Mouse (Mus musculus): ENCODE measurements around the gene Uba2. TPM values are rescaled to one million over a fixed set of nuclear protein-coding genes. Genes with fewer than 3 reads are reported as not detected.
"Not testable (repeated sequence)": the region's sequence is repeated elsewhere in the genome, so short reads cannot be mapped to it uniquely, and the experiment has no call there.

Uba2 gene
- polyA plus RNA-seq (2012; rRNA removed) = 23.9 and 42.1 TPM in 2 replicates

DNA sequence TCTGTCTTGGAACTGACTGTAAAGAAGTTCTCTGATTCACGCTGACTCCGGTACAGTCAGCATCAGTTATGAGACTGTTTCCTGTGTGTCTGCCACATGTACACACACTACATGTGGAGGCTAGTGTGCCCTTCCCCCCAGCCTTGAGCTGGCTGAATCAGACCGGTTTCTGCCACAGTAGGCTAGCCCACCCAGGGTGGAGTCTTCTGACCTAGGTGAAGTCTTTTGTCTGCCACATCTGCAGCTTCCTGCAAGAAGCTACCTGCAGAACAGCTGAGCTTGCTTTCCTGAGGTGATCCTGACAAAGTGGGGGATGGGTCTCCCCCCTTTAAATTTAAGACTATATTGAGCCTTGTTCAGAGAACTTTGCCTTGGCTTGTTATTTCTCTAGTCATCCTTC lies at the start of gene Uba2:
Gene Uba2, minus strand, starts transcription at position 146 of the 400 bp plus-strand sequence.
- Histone ChIP-seq H3K4me1 (ENCODE audit: control insufficient read depth, insufficient read depth, low read length) (peaks cover 8% of the 10 kb centered on the region), H3K4me3 (replicated peaks; ENCODE audit: extremely low read depth, low read depth, low read length) (peak within 1 kb of the TSS; percentile 91)
- DNase-seq = no peak
- 75% methylated on average over 3 of the region's 3 CpGs for WGBS
- no peak for TF ChIP-seq POLR2A (IDR thresholded peaks at IDR 0.05; ENCODE audit: borderline replicate concordance, extremely low read depth, low read depth, low read length)
- no peak for TF ChIP-seq CTCF (IDR thresholded peaks at IDR 0.05; ENCODE audit: insufficient read depth, low read length)

DNA sequence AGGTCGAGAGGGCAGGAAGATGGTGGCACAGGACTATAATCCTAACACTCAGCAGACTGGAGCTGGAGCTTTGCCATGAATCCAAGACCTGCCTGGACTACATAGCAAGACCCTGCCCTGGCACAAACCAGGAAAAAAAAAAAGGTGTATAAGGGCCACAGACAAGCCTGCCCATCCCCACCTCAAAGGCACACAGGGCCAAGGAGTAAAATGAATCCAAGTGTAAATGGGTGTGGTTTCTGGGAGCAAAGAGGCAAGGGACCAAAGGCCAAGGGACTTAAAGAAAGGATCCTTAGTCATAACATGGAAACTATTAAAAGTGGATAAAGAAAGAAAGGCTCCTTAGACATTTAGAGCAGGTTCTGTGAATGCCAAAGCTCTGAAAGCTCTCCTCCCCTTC lies 49.1 kb upstream of the Uba2 start:
- no peaks in the 10 kb centered on the region for H3K4me1 ChIP-seq (ENCODE audit: control insufficient read depth, insufficient read depth, low read length)
- no peak for DNase-seq
- no peak overlapping the region for H3K4me3 ChIP-seq (replicated peaks; ENCODE audit: extremely low read depth, low read depth, low read length)
- WGBS = 67% methylated on average over 1 of the region's 1 CpGs
- no peak for TF ChIP-seq POLR2A (IDR thresholded peaks at IDR 0.05; ENCODE audit: borderline replicate concordance, extremely low read depth, low read depth, low read length)
- TF ChIP-seq CTCF (IDR thresholded peaks at IDR 0.05; ENCODE audit: insufficient read depth, low read length) = no peak

DNA sequence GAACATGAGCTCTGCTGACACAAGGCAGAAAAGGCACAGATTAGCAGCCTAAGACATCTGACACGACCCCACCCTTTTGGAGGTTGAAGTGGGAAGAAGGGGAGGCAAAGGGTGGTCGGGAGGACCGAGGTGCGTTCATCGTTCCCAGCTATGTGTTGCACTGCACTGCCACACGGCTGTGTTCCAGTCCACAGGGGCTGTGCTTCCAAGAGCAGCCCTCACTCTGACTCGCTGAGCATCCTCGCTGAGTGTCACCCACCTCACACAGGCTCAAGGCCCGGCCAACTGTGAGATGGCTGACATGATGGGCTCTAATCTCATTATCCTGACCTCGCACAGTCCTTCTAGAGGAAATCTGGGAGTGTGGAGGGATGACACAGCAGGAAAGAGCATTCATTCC lies 47.1 kb upstream of the Uba2 start:
- TF ChIP-seq POLR2A (IDR thresholded peaks at IDR 0.05; ENCODE audit: borderline replicate concordance, extremely low read depth, low read depth, low read length) (no peak), CTCF (IDR thresholded peaks at IDR 0.05; ENCODE audit: insufficient read depth, low read length) (no peak)
- WGBS = 92% methylated on average over 10 of the region's 10 CpGs
- no peak overlapping the region for H3K4me3 ChIP-seq (replicated peaks; ENCODE audit: extremely low read depth, low read depth, low read length)
- no peaks in the 10 kb centered on the region for H3K4me1 ChIP-seq (ENCODE audit: control insufficient read depth, insufficient read depth, low read length)
- no peak for DNase-seq

DNA sequence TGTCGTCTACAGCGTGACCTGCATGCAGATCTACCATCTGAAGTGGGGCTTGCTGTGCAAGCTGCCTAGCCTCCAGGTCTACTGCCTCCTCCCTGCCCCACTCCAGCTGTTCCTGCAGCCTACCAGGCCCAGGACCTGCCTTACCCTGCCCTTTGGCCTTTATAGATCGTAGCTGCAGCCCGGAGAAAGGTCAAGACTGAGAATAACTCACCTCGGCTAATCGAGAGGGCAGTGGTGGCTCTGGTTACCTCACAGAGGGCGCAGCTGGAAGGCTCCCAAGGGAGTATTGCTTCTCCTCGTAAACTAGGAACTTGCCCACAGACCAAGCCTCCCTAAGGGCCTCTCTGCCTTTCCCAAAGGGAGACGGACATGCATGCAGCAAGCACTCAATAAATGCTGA lies 46.1 kb upstream of the Uba2 start:
- WGBS = 86% methylated on average over 9 of the region's 9 CpGs
- Histone ChIP-seq H3K4me1 (ENCODE audit: control insufficient read depth, insufficient read depth, low read length) (no peaks in the 10 kb centered on the region), H3K4me3 (replicated peaks; ENCODE audit: extremely low read depth, low read depth, low read length) (no peak overlapping the region)
- no peak for TF ChIP-seq CTCF (IDR thresholded peaks at IDR 0.05; ENCODE audit: insufficient read depth, low read length)
- no peak for TF ChIP-seq POLR2A (IDR thresholded peaks at IDR 0.05; ENCODE audit: borderline replicate concordance, extremely low read depth, low read depth, low read length)
- no peak for DNase-seq

DNA sequence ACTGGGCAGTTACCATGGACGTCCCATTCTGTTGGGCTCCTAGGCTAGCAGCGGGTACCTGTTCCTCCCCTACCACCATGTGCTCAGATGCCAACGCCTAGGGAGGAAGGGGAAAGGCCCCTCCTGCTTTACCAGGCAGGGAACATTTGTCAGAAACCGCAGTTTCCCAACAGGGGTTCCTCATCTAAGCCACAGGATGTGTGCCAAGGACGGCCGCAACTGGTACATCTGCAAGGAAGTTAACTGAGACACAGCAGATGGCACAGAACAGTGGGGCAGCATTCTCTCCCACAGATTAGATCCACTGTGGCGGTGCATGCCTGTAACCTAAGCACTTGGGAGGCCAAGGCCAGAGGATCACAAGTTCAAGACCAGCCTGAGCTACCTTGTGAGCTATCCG lies 45.2 kb upstream of the Uba2 start:
- TF ChIP-seq CTCF (IDR thresholded peaks at IDR 0.05; ENCODE audit: insufficient read depth, low read length) (no peak), POLR2A (IDR thresholded peaks at IDR 0.05; ENCODE audit: borderline replicate concordance, extremely low read depth, low read depth, low read length) (no peak)
- WGBS = 84% methylated on average over 8 of the region's 8 CpGs
- DNase-seq = no peak
- no peak overlapping the region for H3K4me3 ChIP-seq (replicated peaks; ENCODE audit: extremely low read depth, low read depth, low read length)
- H3K4me1 ChIP-seq (ENCODE audit: control insufficient read depth, insufficient read depth, low read length) = no peaks in the 10 kb centered on the region

DNA sequence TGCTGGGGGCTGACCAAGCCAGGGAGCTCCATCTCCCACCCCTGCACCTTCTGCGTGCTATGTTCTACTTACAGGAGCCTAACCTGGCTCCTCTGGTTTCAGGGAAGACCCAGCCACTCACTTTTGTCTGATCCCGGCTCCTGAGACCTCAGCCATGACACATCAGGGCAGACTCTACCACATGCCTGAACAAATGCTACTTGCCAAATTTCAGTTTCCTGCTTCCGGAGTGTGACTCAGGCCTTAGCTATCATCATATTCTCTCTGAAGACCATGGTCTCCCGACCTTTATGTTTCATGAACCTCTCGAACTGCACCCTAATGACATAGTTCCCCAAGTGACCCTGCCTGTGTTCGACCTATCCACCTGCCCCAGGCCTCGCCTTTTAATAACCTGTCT lies 43.9 kb upstream of the Uba2 start:
- no peak overlapping the region for H3K4me3 ChIP-seq (replicated peaks; ENCODE audit: extremely low read depth, low read depth, low read length)
- H3K4me1 ChIP-seq (ENCODE audit: control insufficient read depth, insufficient read depth, low read length) = no peaks in the 10 kb centered on the region
- WGBS = 69% methylated on average over 7 of the region's 7 CpGs
- DNase-seq = no peak
- TF ChIP-seq POLR2A (IDR thresholded peaks at IDR 0.05; ENCODE audit: borderline replicate concordance, extremely low read depth, low read depth, low read length) (no peak), CTCF (IDR thresholded peaks at IDR 0.05; ENCODE audit: insufficient read depth, low read length) (no peak)

DNA sequence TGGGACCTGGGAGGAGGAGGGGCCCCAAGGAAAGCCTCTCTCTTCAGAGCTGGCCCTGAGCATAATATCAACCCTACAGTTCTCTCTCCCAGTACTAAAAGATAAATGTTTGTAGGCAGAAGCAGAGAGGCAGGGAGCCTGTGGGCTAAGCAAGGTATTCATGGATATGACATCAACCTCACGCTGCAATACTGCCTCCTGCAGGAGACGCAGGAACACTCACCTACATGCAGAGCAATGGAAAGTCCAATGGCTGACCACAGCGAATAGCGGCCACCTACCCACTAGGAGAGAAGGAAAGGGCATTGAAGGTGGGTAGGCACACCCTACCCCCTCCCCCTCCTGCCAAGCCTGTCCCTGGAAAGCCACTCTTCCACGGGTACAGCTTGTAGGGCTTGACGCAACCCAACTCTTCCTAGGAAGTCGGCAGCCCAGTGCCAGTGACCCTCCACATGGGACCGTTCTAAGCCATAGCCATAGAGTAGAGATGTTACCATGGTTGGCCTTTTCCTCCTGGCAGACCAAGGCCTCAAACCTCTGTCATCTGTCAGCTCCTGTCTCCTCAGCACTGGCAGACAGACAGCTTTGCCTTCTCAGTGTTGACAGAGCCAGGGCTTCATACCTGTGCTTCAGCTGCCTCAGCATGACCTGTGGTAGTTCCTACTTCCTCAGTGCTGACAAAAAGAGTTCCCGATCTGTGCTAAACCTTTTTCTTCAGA lies 38.8 kb upstream of the Uba2 start:
- no peaks in the 10 kb centered on the region for H3K4me1 ChIP-seq (ENCODE audit: control insufficient read depth, insufficient read depth, low read length)
- TF ChIP-seq POLR2A (IDR thresholded peaks at IDR 0.05; ENCODE audit: borderline replicate concordance, extremely low read depth, low read depth, low read length) (no peak), CTCF (IDR thresholded peaks at IDR 0.05; ENCODE audit: insufficient read depth, low read length) (no peak)
- 89% methylated on average over 9 of the region's 9 CpGs for WGBS
- DNase-seq = no peak
- no peak overlapping the region for H3K4me3 ChIP-seq (replicated peaks; ENCODE audit: extremely low read depth, low read depth, low read length)

DNA sequence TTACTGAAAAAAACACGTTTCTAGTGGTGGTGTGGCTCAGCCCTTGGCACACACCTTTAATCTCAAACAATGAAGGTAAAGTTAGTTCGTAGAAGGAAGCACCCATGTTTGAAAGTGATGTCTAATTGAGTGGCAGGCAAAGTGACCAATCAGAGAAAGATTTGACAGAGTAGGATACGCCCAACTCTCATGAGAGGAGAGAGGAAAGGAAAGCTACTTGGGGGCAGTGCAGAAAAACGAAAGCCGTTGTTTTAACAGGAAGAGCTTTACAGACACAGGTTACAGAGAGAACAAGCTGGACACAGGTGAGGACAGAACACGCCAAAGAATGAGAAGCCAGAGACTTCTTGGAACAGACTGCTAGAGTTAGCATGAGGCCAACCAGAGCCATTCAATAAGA lies 36.9 kb upstream of the Uba2 start:
- TF ChIP-seq POLR2A (IDR thresholded peaks at IDR 0.05; ENCODE audit: borderline replicate concordance, extremely low read depth, low read depth, low read length) = no peak
- no peak for TF ChIP-seq CTCF (IDR thresholded peaks at IDR 0.05; ENCODE audit: insufficient read depth, low read length)
- WGBS = 92% methylated on average over 6 of the region's 6 CpGs
- H3K4me3 ChIP-seq (replicated peaks; ENCODE audit: extremely low read depth, low read depth, low read length) = no peak overlapping the region
- no peaks in the 10 kb centered on the region for H3K4me1 ChIP-seq (ENCODE audit: control insufficient read depth, insufficient read depth, low read length)
- no peak for DNase-seq

DNA sequence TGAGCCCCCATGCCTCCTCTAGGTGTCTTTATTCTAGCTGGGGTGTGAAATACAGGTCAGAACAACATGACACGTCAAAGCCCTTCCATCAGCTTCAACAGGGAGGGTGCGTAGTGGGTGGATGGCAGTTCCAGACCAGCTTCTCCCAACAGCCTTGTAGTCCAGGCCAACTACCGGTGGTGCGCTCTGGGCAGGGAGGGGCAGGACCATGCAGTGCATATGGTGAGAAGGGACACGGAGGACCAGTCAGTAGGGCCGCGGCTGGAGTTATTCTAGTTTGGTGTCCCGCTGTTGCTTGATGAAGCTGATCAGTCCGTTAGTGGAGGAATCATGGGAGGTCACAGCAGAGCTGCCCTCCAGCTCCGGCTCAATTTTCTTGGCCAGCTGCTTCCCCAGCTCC lies 32.7 kb upstream of the Uba2 start:
- not testable (repeated sequence) for H3K4me1 ChIP-seq (ENCODE audit: control insufficient read depth, insufficient read depth, low read length); H3K4me3 ChIP-seq (replicated peaks; ENCODE audit: extremely low read depth, low read depth, low read length); DNase-seq
- WGBS = 89% methylated on average over 10 of the region's 10 CpGs

DNA sequence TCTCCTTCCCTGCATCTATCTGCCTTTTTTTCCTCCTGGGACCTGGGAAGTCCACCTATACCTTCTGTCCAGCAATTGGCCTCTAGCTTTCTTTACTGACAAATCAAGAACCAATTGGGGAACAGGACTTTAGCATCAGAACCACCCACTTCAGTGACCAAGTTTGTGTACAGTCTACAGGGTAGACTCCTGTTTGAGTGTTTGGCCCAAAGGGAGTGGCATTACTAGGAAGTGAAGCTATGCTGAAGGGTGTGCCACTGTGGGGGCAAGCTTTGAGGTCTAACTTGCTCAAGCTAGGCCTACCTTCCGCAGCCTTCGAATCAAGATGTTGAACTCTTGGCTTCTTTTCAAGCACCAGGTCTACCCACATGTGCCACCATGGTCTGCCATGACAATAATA lies 31.4 kb upstream of the Uba2 start:
- DNase-seq = no peak
- WGBS = 89% methylated on average over 2 of the region's 2 CpGs
- H3K4me3 ChIP-seq (replicated peaks; ENCODE audit: extremely low read depth, low read depth, low read length) = no peak overlapping the region
- TF ChIP-seq POLR2A (IDR thresholded peaks at IDR 0.05; ENCODE audit: borderline replicate concordance, extremely low read depth, low read depth, low read length) (no peak), CTCF (IDR thresholded peaks at IDR 0.05; ENCODE audit: insufficient read depth, low read length) (no peak)
- no peaks in the 10 kb centered on the region for H3K4me1 ChIP-seq (ENCODE audit: control insufficient read depth, insufficient read depth, low read length)
